Mouse (Mus musculus) lung, embryonic 14.5 days (tissue): ENCODE data around the gene Hap1. TPM values are rescaled to one million over a fixed set of nuclear protein-coding genes. Genes with fewer than 3 reads are reported as not detected.
A peak's percentile ranks its signal among the peaks of the same experiment; 100 is the strongest.
"Not testable (repeated sequence)": the region's sequence is repeated elsewhere in the genome, so short reads cannot be mapped to it uniquely, and the experiment has no call there.

Experiments
- ATAC-seq: fragments of 200-750 bp; cut with Nextera tagmentation; 2 replicates; pipeline ENCODE4 v1.8.0; 2017; ENCODE audit warnings: mild to moderate bottlenecking, moderate TSS enrichment, moderate library complexity; ENCODE audit not compliant: insufficient read depth
- DNase-seq: peaks from one replicate; pipeline ENCODE4 v3.0.0-alpha.2; 2015
- H3K27ac ChIP-seq: fragments of 300-500 bp; sonication (generic); 2 replicates; pipeline ENCODE4 v1.5.1; 2014; ENCODE audit warnings: low read depth, mild to moderate bottlenecking, moderate library complexity
- H3K27me3 ChIP-seq: fragments of 300-500 bp; sonication (generic); 2 replicates; pipeline ENCODE4 v1.6.1; 2014; ENCODE audit warnings: low read length, control low read depth; ENCODE audit not compliant: insufficient read depth
- H3K36me3 ChIP-seq: fragments of 300-500 bp; sonication (generic); 2 replicates; pipeline ENCODE4 v1.6.1; 2014; ENCODE audit warnings: control low read depth; ENCODE audit not compliant: insufficient read depth
- H3K4me1 ChIP-seq: fragments of 300-500 bp; sonication (generic); 2 replicates; pipeline ENCODE4 v1.6.1; 2014; ENCODE audit warnings: antibody characterized with exemption, control low read depth; ENCODE audit not compliant: insufficient read depth
- H3K4me2 ChIP-seq: fragments of 300-500 bp; sonication (generic); 2 replicates; pipeline ENCODE4 v1.6.1; 2014; ENCODE audit warnings: mild to moderate bottlenecking
- H3K4me3 ChIP-seq: fragments of 300-500 bp; sonication (generic); 2 replicates; pipeline ENCODE4 v1.5.1; 2014; ENCODE audit warnings: low read depth, low read length
- H3K9ac ChIP-seq: fragments of 300-500 bp; sonication (generic); 2 replicates; pipeline ENCODE4 v1.6.1; 2014
- H3K9me3 ChIP-seq: fragments of 300-500 bp; sonication (generic); 2 replicates; pipeline ENCODE4 v1.6.1; 2016; ENCODE audit warnings: low read depth, low read length, control low read depth
- CTCF ChIP-seq: IDR thresholded peaks from 2 replicates; pipeline ENCODE4 v1.5.1; 2016; ENCODE audit warnings: antibody characterized with exemption, low read depth
- WGBS: fragments of 180-500 bp; shearing (Covaris S2); extraction: QIAGEN DNeasy Blood & Tissue Kit; methylation state at CpG from one replicate; pipeline ENCODE4 v1.1.7; 2014; 5-methylcytosine and 5-hydroxymethylcytosine counted together
- polyA plus RNA-seq: library from polyadenylated mRNA; unstranded; fragments of >200 nt; fragmentation: Nextera tagmentation; extraction: Ambion mirVana; gene quantifications from 2 replicates; pipeline ENCODE4 v1.2.1, GENCODE M21; 2014

Gene Hap1
- polyA plus RNA-seq, 1 experiment from 2014 or later, result 8.7 TPM

- no peak for ATAC-seq
- Histone ChIP-seq H3K27me3 (no peaks in the 10 kb centered on the region), H3K4me3 (no peak overlapping the region), H3K9me3 (no peaks in the 10 kb centered on the region), H3K4me1 (no peaks in the 10 kb centered on the region), H3K27ac (no peak overlapping the region), H3K4me2 (no peak overlapping the region), H3K36me3 (no peaks in the 10 kb centered on the region), H3K9ac (no peak overlapping the region)
- no peak for TF ChIP-seq CTCF
- DNase-seq, result no peak
- 57% methylated on average over 16 of the region's 16 CpGs for WGBS
These were observed 25.7 kb downstream of the Hap1 start for GRCm38 (mm10) chr11:100330235-100330634.

GRCm38 (mm10) chr11:100327761-100328160 is 28.2 kb downstream of the Hap1 start:
- Histone ChIP-seq H3K4me3 (no peak overlapping the region), H3K9ac (no peak overlapping the region), H3K9me3 (no peaks in the 10 kb centered on the region), H3K27ac (no peak overlapping the region), H3K27me3 (no peaks in the 10 kb centered on the region), H3K4me2 (no peak overlapping the region), H3K36me3 (peaks cover 2% of the 10 kb centered on the region), H3K4me1 (no peaks in the 10 kb centered on the region)
- no peak for ATAC-seq
- TF ChIP-seq CTCF, result no peak
- WGBS, result 76% methylated on average over 6 of the region's 6 CpGs
- no peak for DNase-seq

GRCm38 (mm10) chr11:100327316-100327715 is 28.6 kb downstream of the Hap1 start:
- Histone ChIP-seq H3K9ac (no peak overlapping the region), H3K9me3 (no peaks in the 10 kb centered on the region), H3K4me2 (no peak overlapping the region), H3K4me3 (no peak overlapping the region), H3K27me3 (no peaks in the 10 kb centered on the region), H3K36me3 (peaks cover 6% of the 10 kb centered on the region), H3K4me1 (no peaks in the 10 kb centered on the region), H3K27ac (no peak overlapping the region)
- no peak for ATAC-seq
- DNase-seq, result no peak
- WGBS, result 51% methylated on average over 11 of the region's 11 CpGs
- TF ChIP-seq CTCF, result no peak

GRCm38 (mm10) chr11:100325062-100325629 is 30.8 kb downstream of the Hap1 start:
- Histone ChIP-seq H3K9ac (no peak overlapping the region), H3K9me3 (no peaks in the 10 kb centered on the region), H3K27me3 (no peaks in the 10 kb centered on the region), H3K4me1 (no peaks in the 10 kb centered on the region), H3K36me3 (peaks cover 23% of the 10 kb centered on the region), H3K4me2 (no peak overlapping the region), H3K4me3 (no peak overlapping the region), H3K27ac (no peak overlapping the region)
- no peak for TF ChIP-seq CTCF
- ATAC-seq (no peak), DNase-seq (no peak)
- 58% methylated on average over 11 of the region's 11 CpGs for WGBS

- Histone ChIP-seq H3K9ac (no peak overlapping the region), H3K27ac (no peak overlapping the region), H3K9me3 (no peaks in the 10 kb centered on the region), H3K27me3 (no peaks in the 10 kb centered on the region), H3K4me3 (no peak overlapping the region), H3K36me3 (peaks cover 23% of the 10 kb centered on the region), H3K4me1 (no peaks in the 10 kb centered on the region), H3K4me2 (no peak overlapping the region)
- TF ChIP-seq CTCF, result peak; percentile 77
- ATAC-seq (no peak), DNase-seq (peak; percentile 83)
- whole genome bisulfite sequencing, result 27% methylated on average over 3 of the region's 3 CpGs
These were observed 32.4 kb downstream of the Hap1 start for GRCm38 (mm10) chr11:100323578-100323977.

- H3K4me1 ChIP-seq, result no peaks in the 10 kb centered on the region
- ATAC-seq (no peak), DNase-seq (no peak)
- H3K27ac ChIP-seq, result 0 out of 2 replicates have a peak overlapping the region, but pooled peaks have one; percentile 2
- no peak overlapping the region for H3K9ac ChIP-seq
- TF ChIP-seq CTCF, result no peak
- no peak overlapping the region for H3K4me3 ChIP-seq
- 70% methylated on average over 3 of the region's 3 CpGs for WGBS
- H3K27me3 ChIP-seq, result no peaks in the 10 kb centered on the region
- no peak overlapping the region for H3K4me2 ChIP-seq
- peaks cover 23% of the 10 kb centered on the region for H3K36me3 ChIP-seq
- no peaks in the 10 kb centered on the region for H3K9me3 ChIP-seq
These were observed 33.2 kb downstream of the Hap1 start for GRCm38 (mm10) chr11:100322591-100323258.

GRCm38 (mm10) chr11:100321479-100322305 is 34.2 kb downstream of the Hap1 start:
- not testable (repeated sequence) for ATAC-seq, H3K27me3 ChIP-seq, H3K9me3 ChIP-seq, H3K27ac ChIP-seq, H3K4me1 ChIP-seq, DNase-seq, H3K4me2 ChIP-seq, H3K9ac ChIP-seq
- WGBS, result 75% methylated on average over 7 of the region's 7 CpGs
- Histone ChIP-seq H3K36me3 (peaks cover 23% of the 10 kb centered on the region), H3K4me3 (peak overlapping the region; percentile 6; the same call in 1 of the 2 replicates)

GRCm38 (mm10) chr11:100320701-100321410 is 35.1 kb downstream of the Hap1 start:
- not testable (repeated sequence) for DNase-seq, ATAC-seq, H3K9me3 ChIP-seq, H3K27me3 ChIP-seq, H3K4me1 ChIP-seq
- H3K4me3 ChIP-seq, result peak overlapping the region; percentile 76
- H3K4me2 ChIP-seq, result peak overlapping the region; percentile 83
- peak overlapping the region; percentile 97 for H3K9ac ChIP-seq
- peak overlapping the region; percentile 99 for H3K27ac ChIP-seq
- 15% methylated on average over 11 of the region's 11 CpGs for WGBS
- H3K36me3 ChIP-seq, result peaks cover 23% of the 10 kb centered on the region
